Mouse (Mus musculus) embryonic facial prominence, embryonic 11.5 days (tissue): ENCODE data around the gene Rab6a. TPM values are rescaled to one million over a fixed set of nuclear protein-coding genes. Genes with fewer than 3 reads are reported as not detected.
"Not testable (repeated sequence)": the region's sequence is repeated elsewhere in the genome, so short reads cannot be mapped to it uniquely, and the experiment has no call there.

ENCODE experiments used
- ATAC-seq: fragments of 200-750 bp; cut with Nextera tagmentation; replicated peaks from 2 replicates; pipeline ENCODE4 v1.8.0; 2017; ENCODE audit warnings: low read depth; ENCODE audit not compliant: insufficient number of reproducible peaks, low FRiP score, low TSS enrichment
- DNase-seq: peaks from one replicate; pipeline ENCODE4 v3.0.0-alpha.2; 2015; ENCODE audit warnings: low spot score
- H3K27ac ChIP-seq: fragments of 300-500 bp; sonication (generic); replicated peaks from 2 replicates; pipeline ENCODE4 v1.5.1; 2014; ENCODE audit warnings: mild to moderate bottlenecking, low read depth, low read length, control low read depth
- H3K27me3 ChIP-seq: fragments of 300-500 bp; sonication (generic); 2 replicates; pipeline ENCODE4 v1.6.1; 2014; ENCODE audit warnings: mild to moderate bottlenecking, low read length, moderate library complexity, mixed read lengths; ENCODE audit not compliant: control insufficient read depth, insufficient read depth
- H3K36me3 ChIP-seq: fragments of 300-500 bp; sonication (generic); replicated peaks from 2 replicates; pipeline ENCODE4 v1.6.1; 2014; ENCODE audit warnings: low read depth, mild to moderate bottlenecking, low read length, moderate library complexity, mixed read lengths; ENCODE audit not compliant: control insufficient read depth, insufficient read depth
- H3K4me1 ChIP-seq: fragments of 300-500 bp; sonication (generic); 2 replicates; pipeline ENCODE4 v1.6.1; 2014; ENCODE audit warnings: low read length, mixed read lengths; ENCODE audit not compliant: control insufficient read depth, insufficient read depth
- H3K4me2 ChIP-seq: fragments of 300-500 bp; sonication (generic); 2 replicates; pipeline ENCODE4 v1.6.1; 2014; ENCODE audit warnings: low read depth, mild to moderate bottlenecking, control low read depth, low read length, moderate library complexity
- H3K4me3 ChIP-seq: fragments of 300-500 bp; sonication (generic); 2 replicates; pipeline ENCODE4 v1.5.1; 2014; ENCODE audit warnings: low read depth, low read length, control low read depth
- H3K9ac ChIP-seq: fragments of 300-500 bp; sonication (generic); replicated peaks from 2 replicates; pipeline ENCODE4 v1.6.1; 2014; ENCODE audit warnings: mild to moderate bottlenecking, control low read depth, low read length
- H3K9me3 ChIP-seq: fragments of 300-500 bp; sonication (generic); replicated peaks from 2 replicates; pipeline ENCODE4 v1.6.1; 2016; ENCODE audit warnings: mild to moderate bottlenecking, low read length, inconsistent platforms, mixed read lengths; ENCODE audit not compliant: control insufficient read depth
- WGBS: fragments of 180-500 bp; shearing (Covaris S2); extraction: QIAGEN DNeasy Blood & Tissue Kit; methylation state at CpG from one replicate; pipeline ENCODE4 v1.1.7; 2014; 5-methylcytosine and 5-hydroxymethylcytosine counted together
- polyA plus RNA-seq: library from polyadenylated mRNA; unstranded; fragments of >200 nt; fragmentation: Nextera tagmentation; extraction: Ambion mirVana; gene quantifications from 2 replicates; pipeline ENCODE4 v1.2.1, GENCODE M21; 2014

The Rab6a gene
- 156 and 171 TPM in 2 replicates for polyA plus RNA-seq

GRCm38 (mm10) chr7:100607214-100608129 lies at the start of gene Rab6a:
TSS of gene Rab6a (plus strand) at chr7:100607410.
- Histone ChIP-seq H3K9me3 (no peaks in the 10 kb centered on the region), H3K36me3 (no peaks in the 10 kb centered on the region), H3K4me1 (no peaks in the 10 kb centered on the region), H3K27me3 (no peaks in the 10 kb centered on the region), H3K4me3 (peak within 1 kb of the TSS; percentile 95), H3K9ac (peak within 1 kb of the TSS; percentile 99), H3K27ac (peak within 1 kb of the TSS; percentile 96), H3K4me2 (peak within 1 kb of the TSS; percentile 77)
- under 1% methylated on average over 104 of the region's 105 CpGs for WGBS
- ATAC-seq = peak; percentile 97
- DNase-seq = peak; percentile 99

GRCm38 (mm10) chr7:100559331-100559730 lies 47.9 kb upstream of the Rab6a start:
- Histone ChIP-seq H3K4me3 (no peak overlapping the region), H3K36me3 (no peaks in the 10 kb centered on the region), H3K4me1 (no peaks in the 10 kb centered on the region), H3K27ac (no peak overlapping the region), H3K27me3 (no peaks in the 10 kb centered on the region), H3K9ac (no peak overlapping the region), H3K9me3 (no peaks in the 10 kb centered on the region), H3K4me2 (no peak overlapping the region)
- ATAC-seq = no peak
- no peak for DNase-seq
- 75% methylated on average over 4 of the region's 4 CpGs for WGBS

- no peak for ATAC-seq
- Histone ChIP-seq H3K36me3 (no peaks in the 10 kb centered on the region), H3K27ac (no peak overlapping the region)
Measured at GRCm38 (mm10) chr7:100561861-100562587, 45.2 kb upstream of the Rab6a start.

GRCm38 (mm10) chr7:100567238-100567637 lies 40.0 kb upstream of the Rab6a start:
- not testable (repeated sequence) for H3K27ac ChIP-seq, H3K4me2 ChIP-seq, H3K36me3 ChIP-seq, DNase-seq, H3K9ac ChIP-seq, H3K4me1 ChIP-seq, H3K9me3 ChIP-seq, ATAC-seq, H3K27me3 ChIP-seq, H3K4me3 ChIP-seq
- WGBS = 72% methylated on average over 5 of the region's 5 CpGs

More at GRCm38 (mm10) chr7:100561861-100562587, 45.2 kb upstream of the Rab6a start:
- Histone ChIP-seq H3K9me3 (no peaks in the 10 kb centered on the region), H3K27me3 (no peaks in the 10 kb centered on the region), H3K9ac (no peak overlapping the region), H3K4me2 (no peak overlapping the region), H3K4me3 (no peak overlapping the region), H3K4me1 (no peaks in the 10 kb centered on the region)
- DNase-seq = no peak
- 72% methylated on average over 11 of the region's 11 CpGs for WGBS

GRCm38 (mm10) chr7:100569907-100570306 lies 37.3 kb upstream of the Rab6a start:
- H3K36me3 ChIP-seq = no peaks in the 10 kb centered on the region
- H3K9ac ChIP-seq = no peak overlapping the region
- H3K9me3 ChIP-seq = no peaks in the 10 kb centered on the region
- H3K4me2 ChIP-seq = no peak overlapping the region
- no peaks in the 10 kb centered on the region for H3K4me1 ChIP-seq
- no peak overlapping the region for H3K4me3 ChIP-seq
- no peak for ATAC-seq
- H3K27me3 ChIP-seq = no peaks in the 10 kb centered on the region
- H3K27ac ChIP-seq = no peak overlapping the region
- DNase-seq = no peak

- Histone ChIP-seq H3K9ac (no peak overlapping the region), H3K27me3 (no peaks in the 10 kb centered on the region), H3K27ac (no peak overlapping the region), H3K9me3 (no peaks in the 10 kb centered on the region), H3K4me2 (no peak overlapping the region), H3K4me3 (no peak overlapping the region), H3K36me3 (no peaks in the 10 kb centered on the region), H3K4me1 (no peaks in the 10 kb centered on the region)
- DNase-seq = no peak
- WGBS = 85% methylated on average over 3 of the region's 3 CpGs
- ATAC-seq = no peak
Measured at GRCm38 (mm10) chr7:100570930-100571715, 36.1 kb upstream of the Rab6a start.

GRCm38 (mm10) chr7:100572061-100572460 lies 35.1 kb upstream of the Rab6a start:
- no peaks in the 10 kb centered on the region for H3K9me3 ChIP-seq
- no peak for DNase-seq
- no peaks in the 10 kb centered on the region for H3K4me1 ChIP-seq
- H3K9ac ChIP-seq = no peak overlapping the region
- H3K4me3 ChIP-seq = no peak overlapping the region
- no peak overlapping the region for H3K27ac ChIP-seq
- H3K4me2 ChIP-seq = no peak overlapping the region
- WGBS = 81% methylated on average over 4 of the region's 4 CpGs
- ATAC-seq = no peak
- H3K36me3 ChIP-seq = no peaks in the 10 kb centered on the region
- H3K27me3 ChIP-seq = no peaks in the 10 kb centered on the region
